Mouse (Mus musculus) MEL (cell line): ENCODE measurements around the gene Col8a2. TPM values are rescaled to one million over a fixed set of nuclear protein-coding genes. Genes with fewer than 3 reads are reported as not detected.

Experiments used
- DNase-seq: peaks from one replicate; pipeline ENCODE4 v3.0.0; 2011; ENCODE audit warnings: low read depth, low spot score
- H3K27ac ChIP-seq: 2 replicates; pipeline ENCODE4 v1.5.1; 2012; ENCODE audit warnings: low read depth, mild to moderate bottlenecking, control low read depth, low read length, moderate library complexity; ENCODE audit not compliant: control insufficient read depth
- H3K27me3 ChIP-seq, 2 experiments: fragments of 150-350 bp in 1 of 2; sonication (generic) in 1 of 2; 2 replicates each; pipeline ENCODE4 v1.6.1; 2012; ENCODE audit warnings: low read length in 2 of 2, mild to moderate bottlenecking in 2 of 2, improper control_type of control experiment in 1 of 2, moderate library complexity in 1 of 2; ENCODE audit not compliant: insufficient read depth in 2 of 2, control insufficient read depth in 1 of 2
- H3K36me3 ChIP-seq, 2 experiments: 2 replicates each; pipeline ENCODE4 v1.6.1; 2012 to 2014; ENCODE audit warnings: low read length in 2 of 2, improper control_type of control experiment in 1 of 2, inconsistent platforms in 1 of 2, mild to moderate bottlenecking in 1 of 2; ENCODE audit not compliant: insufficient read depth in 2 of 2, control insufficient read depth in 1 of 2
- H3K4me1 ChIP-seq, 2 experiments: fragments of 150-350 bp in 1 of 2; sonication (generic) in 1 of 2; 2 replicates each; pipeline ENCODE4 v1.6.1; 2012; ENCODE audit warnings: low read length in 2 of 2, improper control_type of control experiment in 1 of 2, mild to moderate bottlenecking in 1 of 2; ENCODE audit not compliant: insufficient read depth in 2 of 2, control insufficient read depth in 1 of 2
- H3K4me3 ChIP-seq, 2 experiments: fragments of 150-350 bp in 1 of 2; sonication (generic) in 1 of 2; 2 replicates each; pipeline ENCODE4 v1.5.1; 2012; ENCODE audit warnings: low read depth in 2 of 2, low read length in 2 of 2, mild to moderate bottlenecking in 2 of 2, moderate library complexity in 2 of 2, control low read depth in 1 of 2, improper control_type of control experiment in 1 of 2; ENCODE audit not compliant: control insufficient read depth in 1 of 2, insufficient read depth in 1 of 2
- H3K79me2 ChIP-seq: 2 replicates; pipeline ENCODE4 v1.6.1; 2012; ENCODE audit warnings: mild to moderate bottlenecking, low read length, moderate library complexity; ENCODE audit not compliant: control insufficient read depth, poor library complexity, insufficient read depth
- H3K9ac ChIP-seq: 2 replicates; pipeline ENCODE4 v1.6.1; 2012; ENCODE audit warnings: low read depth, mild to moderate bottlenecking, control low read depth, low read length, moderate library complexity; ENCODE audit not compliant: control insufficient read depth, poor library complexity, severe bottlenecking
- H3K9me3 ChIP-seq: fragments of 150-350 bp; sonication (generic); replicated peaks from 2 replicates; pipeline ENCODE4 v1.6.1; 2012; ENCODE audit warnings: mild to moderate bottlenecking, low read length, improper control_type of control experiment, moderate library complexity; ENCODE audit not compliant: insufficient read depth
- BHLHE40 ChIP-seq: IDR thresholded peaks from 2 replicates; pipeline ENCODE4 v1.6.1; 2012; ENCODE audit warnings: low read depth, mild to moderate bottlenecking, inconsistent platforms, low read length, improper control_type of control experiment, borderline replicate concordance
- CHD1 ChIP-seq: IDR thresholded peaks from 2 replicates; pipeline ENCODE4 v1.6.1; 2012; ENCODE audit warnings: low read depth, mild to moderate bottlenecking, inconsistent platforms, low read length, improper control_type of control experiment
- ELF1 ChIP-seq: IDR thresholded peaks from 2 replicates; pipeline ENCODE4 v1.6.1; 2014; ENCODE audit warnings: low read depth, mild to moderate bottlenecking, inconsistent platforms, low read length, improper control_type of control experiment, moderate library complexity
- ETS1 ChIP-seq: IDR thresholded peaks from 2 replicates; pipeline ENCODE4 v1.6.1; 2012; ENCODE audit warnings: low read depth, mild to moderate bottlenecking, inconsistent platforms, low read length, improper control_type of control experiment, moderate library complexity
- GATA1 ChIP-seq: IDR thresholded peaks from 2 replicates; pipeline ENCODE4 v1.6.1; 2011; ENCODE audit warnings: low read depth, low read length, improper control_type of control experiment
- HCFC1 ChIP-seq: IDR thresholded peaks from 2 replicates; pipeline ENCODE4 v1.6.1; 2012; ENCODE audit warnings: low read depth, mild to moderate bottlenecking, inconsistent platforms, low read length, improper control_type of control experiment, moderate library complexity
- MAFK ChIP-seq: IDR thresholded peaks from 2 replicates; pipeline ENCODE4 v1.6.1; 2011; ENCODE audit warnings: low read depth, mild to moderate bottlenecking, low read length, improper control_type of control experiment, borderline replicate concordance
- MAX ChIP-seq: IDR thresholded peaks from 2 replicates; pipeline ENCODE4 v1.6.1; 2011; ENCODE audit warnings: low read length, improper control_type of control experiment
- MAZ ChIP-seq: IDR thresholded peaks from 2 replicates; pipeline ENCODE4 v1.6.1; 2012; ENCODE audit warnings: low read depth, mild to moderate bottlenecking, inconsistent platforms, low read length, improper control_type of control experiment
- MXI1 ChIP-seq: IDR thresholded peaks from 2 replicates; pipeline ENCODE4 v1.6.1; 2011; ENCODE audit warnings: mild to moderate bottlenecking, low read depth, low read length, improper control_type of control experiment
- MYB ChIP-seq: IDR thresholded peaks from 2 replicates; pipeline ENCODE4 v1.6.1; 2011; ENCODE audit warnings: mild to moderate bottlenecking, low read depth, low read length, improper control_type of control experiment
- MYC ChIP-seq: IDR thresholded peaks from 2 replicates; pipeline ENCODE4 v1.6.1; 2011; ENCODE audit warnings: low read depth, mild to moderate bottlenecking, low read length, improper control_type of control experiment, moderate library complexity
- NELFE ChIP-seq: IDR thresholded peaks from 2 replicates; pipeline ENCODE4 v1.6.1; 2011; ENCODE audit warnings: low read depth, low read length, improper control_type of control experiment
- POLR2A ChIP-seq, 2 experiments: IDR thresholded peaks; 2 replicates each; pipeline ENCODE4 v1.6.1; 2011 to 2012; ENCODE audit warnings: low read length in 2 of 2, mild to moderate bottlenecking in 2 of 2, control low read depth in 1 of 2, improper control_type of control experiment in 1 of 2, low read depth in 1 of 2, moderate library complexity in 1 of 2; ENCODE audit not compliant: control insufficient read depth in 1 of 2, insufficient read depth in 1 of 2, poor library complexity in 1 of 2
- POLR2AphosphoS2 ChIP-seq: IDR thresholded peaks from 2 replicates; pipeline ENCODE4 v1.6.1; 2011; ENCODE audit warnings: low read length, improper control_type of control experiment
- POLR2AphosphoS5 ChIP-seq: IDR thresholded peaks from 2 replicates; pipeline ENCODE4 v1.6.1; 2012; ENCODE audit warnings: low read depth, borderline replicate concordance, mild to moderate bottlenecking, inconsistent platforms, low read length, moderate library complexity, mixed read lengths
- RAD21 ChIP-seq: IDR thresholded peaks from 2 replicates; pipeline ENCODE4 v1.6.1; 2011; ENCODE audit warnings: mild to moderate bottlenecking, low read depth, low read length, improper control_type of control experiment
- SIN3A ChIP-seq: IDR thresholded peaks from 2 replicates; pipeline ENCODE4 v1.6.1; 2012; ENCODE audit warnings: low read length, improper control_type of control experiment, inconsistent platforms
- SMC3 ChIP-seq: IDR thresholded peaks from 2 replicates; pipeline ENCODE4 v1.6.1; 2011; ENCODE audit warnings: low read depth, low read length, improper control_type of control experiment
- TAL1 ChIP-seq: IDR thresholded peaks from 2 replicates; pipeline ENCODE4 v1.6.1; 2012; ENCODE audit warnings: mild to moderate bottlenecking, inconsistent platforms, low read length, moderate library complexity, mixed read lengths
- TBP ChIP-seq: IDR thresholded peaks from 2 replicates; pipeline ENCODE4 v1.8.0; 2011; ENCODE audit warnings: low read depth, low read length, improper control_type of control experiment
- TCF12 ChIP-seq: IDR thresholded peaks from 2 replicates; pipeline ENCODE4 v1.6.1; 2014; ENCODE audit warnings: low read depth, mild to moderate bottlenecking, inconsistent platforms, low read length, improper control_type of control experiment, moderate library complexity
- UBTF ChIP-seq: IDR thresholded peaks from 2 replicates; pipeline ENCODE4 v1.6.1; 2012; ENCODE audit warnings: low read depth, mild to moderate bottlenecking, inconsistent platforms, low read length, improper control_type of control experiment, moderate library complexity, borderline replicate concordance; ENCODE audit not compliant: insufficient read depth
- USF1 ChIP-seq: IDR thresholded peaks from 2 replicates; pipeline ENCODE4 v1.6.1; 2014; ENCODE audit warnings: low read depth, mild to moderate bottlenecking, inconsistent platforms, low read length, improper control_type of control experiment, moderate library complexity
- ZKSCAN1 ChIP-seq: IDR thresholded peaks from 2 replicates; pipeline ENCODE4 v1.6.1; 2012; ENCODE audit warnings: low read depth, mild to moderate bottlenecking, inconsistent platforms, low read length, improper control_type of control experiment, moderate library complexity
- ZNF384 ChIP-seq: IDR thresholded peaks from 2 replicates; pipeline ENCODE4 v1.6.1; 2012; ENCODE audit warnings: low read depth, mild to moderate bottlenecking, inconsistent platforms, low read length, improper control_type of control experiment
- polyA plus RNA-seq, 2 experiments: library from polyadenylated mRNA; stranded (reverse) in 1 of 2; unstranded in 1 of 2; fragments of >175 nt in 1 of 2; fragments of >200 nt in 1 of 2; gene quantifications; 2 replicates each; pipeline versions ENCODE4 v1.2.1 to v1.2.4; 2012; ENCODE audit warnings: low replicate concordance in 2 of 2, low read depth in 1 of 2; ENCODE audit not compliant: insufficient read length in 2 of 2, insufficient read depth in 1 of 2, missing spikeins in 1 of 2
- total RNA-seq: library from RNA; depleted of rRNA; stranded (reverse); fragments of 300-350 nt; gene quantifications from 2 replicates; pipeline ENCODE4 v1.2.3, GENCODE M21; 2012

Col8a2 gene
- total and polyA plus RNA-seq, 3 experiments = not detected

DNA sequence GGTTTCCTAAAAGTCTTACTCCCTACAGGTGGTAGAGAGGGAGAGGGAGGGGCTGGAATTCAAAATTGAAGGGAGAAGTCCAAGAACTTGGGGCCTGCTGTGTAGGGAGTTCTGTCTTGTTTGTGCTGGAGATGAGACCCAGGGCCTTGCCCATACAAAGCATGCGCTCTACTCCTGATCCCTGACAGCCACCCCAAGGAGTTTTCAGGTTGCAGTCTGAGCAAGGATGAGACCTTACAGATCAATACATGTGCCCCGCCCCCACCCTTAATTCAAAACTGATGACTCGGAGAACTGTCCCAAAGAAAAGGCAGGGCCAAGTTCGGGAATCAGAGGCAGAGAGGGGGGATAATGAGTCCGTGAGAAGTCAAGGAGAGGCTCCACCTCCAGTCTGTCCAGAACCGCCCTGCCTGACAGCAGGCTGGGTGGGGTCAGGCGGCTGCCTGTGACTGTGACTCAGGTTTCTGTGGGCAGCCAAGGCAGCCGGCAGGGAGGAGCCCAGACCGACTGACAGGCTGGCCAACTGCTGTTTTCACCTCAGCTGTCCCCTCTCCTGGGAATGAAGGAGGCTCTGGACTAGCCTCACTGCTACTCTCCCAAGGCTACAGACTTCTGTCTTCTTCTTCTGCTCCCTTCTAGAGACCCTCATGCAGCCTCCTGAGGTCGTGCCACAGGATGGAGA is 25.9 kb upstream of the Col8a2 start:
- Histone ChIP-seq H3K9ac (peak overlapping the region; percentile 63), H3K36me3 (peaks cover 0 to 11% of the 10 kb centered on the region in 2 experiments; a peak in 2 of 4 replicates), H3K4me3 (peak overlapping the region; percentile 59 to 64), H3K9me3 (no peaks in the 10 kb centered on the region), H3K79me2 (peaks cover 11% of the 10 kb centered on the region), H3K27me3 (no peaks in the 10 kb centered on the region), H3K27ac (peak overlapping the region; percentile 42), H3K4me1 (peaks cover 2 to 21% of the 10 kb centered on the region in 2 experiments; a peak in 3 of 4 replicates)
- peak; percentile 84 for DNase-seq
- TF ChIP-seq TBP (peak; percentile 32; the same call in 1 of the 2 replicates), MXI1 (no peak; the same call in 1 of the 2 replicates), UBTF (no peak), MAZ (peak; percentile 32; the same call in 1 of the 2 replicates), POLR2A (IDR thresholded peaks at IDR 0.05; ENCODE audit: control insufficient read depth in 1 of 2, insufficient read depth in 1 of 2, low read depth in 1 of 2, low read length in 2 of 2, poor library complexity in 1 of 2) (peak in 1 of 2 experiments; percentile 45; a peak in 2 of 4 replicates), ETS1 (peak; percentile 43; the same call in 1 of the 2 replicates), SMC3 (peak; percentile 8; the same call in 1 of the 2 replicates), GATA1 (no peak), MAFK (no peak), NELFE (no peak), MAX (peak; percentile 23; the same call in 1 of the 2 replicates), USF1 (no peak), SIN3A (peak; percentile 59; the same call in 1 of the 2 replicates), MYB (no peak), ZNF384 (no peak), TAL1 (no peak)

DNA sequence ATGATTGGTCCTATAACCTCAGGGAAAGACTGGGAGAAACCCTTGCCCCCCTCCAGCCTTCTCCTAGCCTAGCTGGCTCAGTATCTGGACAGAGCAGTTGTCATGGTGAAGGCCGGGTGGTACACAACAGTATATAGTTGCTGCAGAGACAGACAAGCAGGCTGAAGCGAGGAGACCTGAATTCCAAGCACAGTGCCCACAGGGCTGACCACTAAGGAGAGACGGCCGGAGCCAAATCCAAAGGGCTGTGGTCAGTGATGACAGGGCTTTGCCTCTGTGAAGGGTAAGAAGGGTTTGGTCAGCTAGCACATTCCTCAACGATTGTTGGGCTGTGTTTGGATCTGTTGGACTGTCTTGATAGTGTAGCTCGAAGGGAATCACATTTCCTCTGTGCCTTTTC is 25.3 kb upstream of the Col8a2 start:
- Histone ChIP-seq H3K4me1 (peaks cover 2 to 21% of the 10 kb centered on the region in 2 experiments; a peak in 3 of 4 replicates), H3K9me3 (no peaks in the 10 kb centered on the region), H3K27ac (peak overlapping the region; percentile 2), H3K79me2 (peaks cover 7% of the 10 kb centered on the region), H3K36me3 (peaks cover 0 to 11% of the 10 kb centered on the region in 2 experiments; a peak in 2 of 4 replicates), H3K27me3 (no peaks in the 10 kb centered on the region), H3K9ac (peak overlapping the region; percentile 63), H3K4me3 (peak overlapping the region; percentile 59 to 64)
- DNase-seq = peak; percentile 47
- TF ChIP-seq BHLHE40 (no peak), SMC3 (no peak; the same call in 1 of the 2 replicates), ZKSCAN1 (no peak), MAZ (no peak), UBTF (no peak), TCF12 (no peak), MYC (no peak), HCFC1 (no peak), RAD21 (no peak), TBP (no peak), MAFK (no peak), POLR2AphosphoS5 (no peak), TAL1 (no peak), CHD1 (no peak), ZNF384 (no peak), ELF1 (no peak), GATA1 (no peak), POLR2AphosphoS2 (no peak)
